Mouse (Mus musculus) lung, postnatal 25 days (tissue): ENCODE measurements at regions not wholly inside any gene's neighbourhood (a gene's known extent, or its start where the extent isn't known, plus 50 kb on each side); places are given as distances from the start of the nearest gene placed in this dataset.

Source experiments
- DNase-seq: peaks from one replicate; pipeline ENCODE4 v3.0.0; 2022; ENCODE audit warnings: low spot score

DNA sequence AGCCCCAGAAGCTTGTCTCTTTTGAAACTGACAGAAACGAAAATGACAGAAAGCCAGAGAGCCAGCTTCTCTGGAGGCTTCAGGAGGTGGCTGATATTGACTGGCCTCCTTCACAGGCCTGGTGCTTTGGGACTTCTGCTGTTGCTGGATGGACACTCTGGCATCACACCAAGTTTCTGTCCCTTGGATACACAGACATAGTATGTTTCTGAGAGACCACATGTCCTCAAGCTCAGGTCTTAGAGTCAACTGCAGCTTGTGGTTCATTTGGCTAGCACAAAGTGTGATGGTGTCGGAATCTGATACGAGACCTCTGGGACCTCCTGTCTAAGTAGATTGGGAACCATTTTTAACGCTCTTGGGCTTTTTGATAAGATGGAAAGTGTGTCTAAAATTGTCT lies 502.0 kb downstream of the Sqor start:
- no peak for DNase-seq

DNA sequence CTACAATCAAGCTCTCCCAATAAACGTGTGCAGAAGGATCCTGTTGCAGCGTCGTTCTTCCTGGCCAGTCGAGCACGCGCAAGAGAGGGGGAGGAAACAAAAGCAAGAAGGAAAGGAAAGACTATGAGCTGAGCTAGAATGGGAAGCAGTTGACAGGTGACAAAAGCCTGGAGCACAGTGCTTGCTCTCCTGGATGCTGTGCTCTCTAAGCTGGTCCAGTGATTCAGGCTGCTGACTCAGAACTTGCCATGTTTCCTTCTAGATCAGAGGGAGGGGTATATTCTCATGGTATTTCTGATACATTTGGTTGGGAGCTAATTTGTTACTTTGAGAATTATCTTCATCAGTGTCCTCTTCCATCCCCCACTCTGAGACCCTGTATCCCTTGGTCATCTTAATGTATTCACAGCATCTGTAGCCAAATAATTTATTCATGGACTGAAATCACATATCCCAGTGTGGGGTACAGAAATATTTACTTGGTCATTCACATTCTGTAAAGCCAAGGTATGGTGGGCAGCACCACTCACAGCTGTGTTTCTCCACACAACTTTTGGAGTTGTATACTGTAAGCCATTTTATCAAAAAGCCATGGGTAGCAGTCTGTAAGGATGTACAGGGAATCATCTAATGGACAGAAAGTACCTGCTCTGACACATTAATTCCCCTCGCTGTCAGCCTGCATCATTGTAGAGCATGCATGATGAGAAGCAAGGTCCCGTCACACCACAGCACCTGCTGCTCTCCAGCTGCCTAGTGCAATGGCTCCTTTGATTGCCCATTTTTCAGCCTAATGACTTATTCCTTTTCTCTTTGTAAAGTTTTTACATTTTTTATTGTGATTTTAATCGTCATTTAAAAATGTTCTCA lies 510.1 kb downstream of the Sqor start:
- no peak for DNase-seq

DNA sequence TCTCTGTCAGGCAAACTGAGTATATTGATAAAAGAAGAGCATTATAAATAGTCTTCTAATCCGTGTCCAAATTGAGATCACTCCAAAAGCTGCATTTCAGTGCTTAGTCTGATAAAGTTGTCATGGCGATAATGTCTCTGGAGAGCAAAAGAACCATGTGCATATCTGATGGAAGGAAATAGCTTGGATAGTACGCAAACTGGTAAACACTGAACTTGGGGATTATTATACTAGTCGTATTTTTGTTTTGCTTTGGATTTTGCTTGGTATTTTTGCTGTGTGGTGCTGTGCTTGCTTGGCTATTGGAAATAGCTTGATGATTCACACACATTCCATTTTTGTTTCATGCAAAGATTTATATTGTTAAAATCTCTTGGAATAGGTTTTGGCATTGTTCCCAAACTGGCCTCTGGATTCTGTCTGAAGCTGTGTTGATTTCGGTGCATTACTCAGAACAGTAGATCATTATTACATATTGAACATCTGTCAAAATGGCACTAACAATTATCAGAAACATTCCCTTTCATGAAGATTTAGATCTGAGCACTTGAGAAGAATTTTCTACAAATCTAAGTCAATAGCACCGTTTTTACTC lies 510.8 kb downstream of the Sqor start:
- DNase-seq, result no peak

GRCm38 (mm10) chr2:123311554-123312276 lies 546.7 kb downstream of the Sqor start:
- DNase-seq, result no peak

DNA sequence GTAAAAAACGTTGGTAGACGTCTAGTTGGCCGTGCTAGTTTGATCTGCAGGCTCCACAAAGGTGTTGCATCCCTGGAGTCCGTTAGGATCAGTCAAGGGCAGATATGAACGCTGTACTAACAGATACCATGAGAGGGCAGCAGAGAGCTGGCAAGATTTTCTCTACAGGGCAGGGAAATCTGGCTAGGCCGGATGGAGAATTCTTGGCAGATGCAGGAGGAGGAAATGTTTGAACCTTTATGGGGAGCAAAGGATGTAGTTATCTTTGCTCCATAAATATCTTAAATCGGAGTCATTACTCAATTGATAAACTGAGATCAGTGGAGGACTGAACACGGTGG lies 547.2 kb downstream of the Sqor start:
- peak; percentile 59 for DNase-seq

DNA sequence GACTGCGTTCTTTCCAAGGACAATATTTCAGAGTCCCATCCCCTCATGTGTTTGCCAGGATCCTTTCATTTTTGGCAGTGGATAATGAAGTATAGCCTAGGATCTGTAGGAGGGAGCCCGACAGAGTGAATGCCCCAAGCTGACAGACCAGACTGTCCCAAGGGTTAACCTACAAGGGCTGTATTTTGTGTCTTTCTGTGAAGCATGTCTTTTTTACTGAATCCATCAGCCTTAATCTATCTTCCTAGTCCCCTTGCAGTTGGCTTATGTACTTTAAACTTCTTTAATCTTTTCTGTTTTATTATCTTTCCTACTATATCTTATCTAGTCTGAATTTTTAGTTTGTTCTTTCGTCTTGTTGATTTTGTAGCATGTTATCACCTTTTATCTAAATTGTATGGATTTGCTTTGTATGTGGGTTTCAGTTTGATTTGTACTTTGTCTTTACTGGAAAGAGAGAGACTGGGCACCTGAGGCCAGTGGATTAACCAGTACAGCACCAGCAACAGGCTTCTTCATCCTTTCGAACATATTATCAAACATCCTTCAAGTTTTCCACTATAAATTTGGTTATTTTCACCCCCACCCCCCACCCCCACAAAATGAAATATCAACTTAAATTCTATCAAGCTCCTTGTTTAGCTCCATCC lies 555.5 kb downstream of the Sqor start:
- DNase-seq, result no peak

- DNase-seq, result no peak
Measured at GRCm38 (mm10) chr2:123323769-123324168, 558.7 kb downstream of the Sqor start.

DNA sequence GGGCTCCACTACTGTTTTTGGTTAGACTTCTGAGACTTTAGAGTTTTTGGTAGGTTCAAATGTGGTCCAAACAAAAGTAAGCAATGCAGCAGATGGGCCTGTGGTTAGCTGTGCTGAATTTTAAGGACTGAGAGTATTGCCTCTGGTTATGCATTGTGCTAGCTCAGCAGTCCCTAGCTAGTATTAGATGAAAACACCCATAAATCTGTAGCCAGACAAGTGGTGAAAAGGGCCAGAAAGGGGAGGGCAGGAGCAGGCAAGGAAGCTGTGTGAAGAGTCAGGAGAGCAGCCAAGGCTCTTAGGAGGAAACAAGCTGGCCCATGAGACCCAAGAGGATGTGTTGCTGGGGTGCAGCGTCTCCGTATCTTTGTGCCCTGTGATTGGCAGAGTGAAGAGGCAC lies 559.9 kb downstream of the Sqor start:
- no peak for DNase-seq

- DNase-seq, result no peak
Measured at GRCm38 (mm10) chr2:123349625-123350346, 584.7 kb downstream of the Sqor start.

DNA sequence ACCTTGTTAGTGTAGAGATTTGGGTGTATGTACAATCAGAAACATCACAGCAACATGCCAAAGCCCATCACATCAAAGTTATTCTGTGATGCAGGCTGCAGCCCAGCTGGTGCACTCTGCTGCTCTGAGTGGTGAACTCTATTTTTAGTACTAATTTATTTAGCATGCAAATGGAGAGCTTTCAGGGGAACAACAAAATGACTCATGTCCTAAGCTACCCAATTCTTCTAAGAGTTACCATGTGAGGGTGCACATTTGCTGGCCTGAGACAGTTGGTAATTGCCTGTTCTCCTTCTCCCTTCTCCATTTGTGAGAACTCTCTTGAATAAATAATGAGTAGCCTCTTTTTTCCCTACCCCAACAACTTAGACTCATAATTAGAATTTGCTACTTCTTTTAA lies 599.2 kb downstream of the Sqor start:
- no peak for DNase-seq

- no peak for DNase-seq
Measured at GRCm38 (mm10) chr2:123366571-123366970, 601.5 kb downstream of the Sqor start.

- no peak for DNase-seq
Measured at GRCm38 (mm10) chr2:123385622-123386418, 620.8 kb downstream of the Sqor start.

DNA sequence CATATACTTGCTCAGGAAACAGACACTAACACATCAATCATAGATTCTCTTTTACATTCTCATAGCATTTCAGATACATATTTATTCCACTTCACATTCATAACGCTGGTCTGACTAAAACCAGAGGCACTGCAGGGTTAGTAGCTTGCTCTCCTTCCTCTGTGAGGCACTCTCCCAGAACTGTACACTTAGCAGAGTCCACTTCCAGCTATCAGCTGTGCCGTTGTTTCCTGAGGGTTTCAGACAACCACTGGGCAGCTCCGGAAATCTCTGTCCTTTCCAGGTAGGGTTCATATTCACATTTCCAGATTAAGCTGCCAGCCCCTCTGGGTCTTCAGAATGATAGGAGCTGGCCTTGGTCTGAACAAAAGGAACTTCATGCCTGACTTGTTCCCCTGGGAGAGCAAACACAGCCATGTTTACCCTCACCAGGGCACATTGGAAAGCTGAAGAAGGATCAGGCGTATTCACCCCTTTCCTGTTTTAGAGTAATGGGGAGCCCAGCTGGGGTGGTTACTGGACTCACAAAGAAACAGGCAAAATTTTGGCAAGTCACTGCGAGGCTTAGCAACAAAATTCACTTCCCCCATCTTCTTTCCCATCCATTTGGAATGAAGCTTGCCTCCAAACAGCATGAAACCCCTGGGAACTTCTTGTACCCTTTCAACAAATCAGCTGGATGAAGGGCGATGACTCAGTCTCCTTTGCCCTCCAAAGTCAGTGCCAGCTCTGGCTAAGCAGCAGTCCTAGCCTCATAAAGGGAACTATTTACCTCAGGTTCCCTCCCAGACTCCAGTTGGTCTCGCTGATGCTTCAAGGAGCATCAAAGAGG lies 622.0 kb downstream of the Sqor start:
- DNase-seq, result no peak

DNA sequence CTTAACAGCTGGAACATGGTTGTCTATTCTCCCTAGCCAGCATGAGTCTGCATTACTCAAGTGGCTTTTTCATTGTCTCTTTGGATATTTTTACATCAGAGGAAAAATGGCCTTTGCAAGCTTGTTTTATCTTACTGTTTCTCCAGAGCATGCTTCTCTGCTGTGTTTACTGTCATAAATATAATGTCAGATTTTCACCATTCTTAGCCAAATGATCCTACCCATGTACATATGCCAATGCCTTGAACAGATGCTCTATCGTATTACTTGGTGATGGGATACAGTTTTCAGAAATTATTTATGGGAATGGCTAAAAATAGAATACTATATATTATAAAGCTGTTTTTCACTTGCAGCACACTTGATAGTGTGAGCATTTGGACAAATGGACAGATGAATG lies 625.9 kb downstream of the Sqor start:
- no peak for DNase-seq

GRCm38 (mm10) chr2:123394296-123394695 lies 629.3 kb downstream of the Sqor start:
- DNase-seq, result no peak

DNA sequence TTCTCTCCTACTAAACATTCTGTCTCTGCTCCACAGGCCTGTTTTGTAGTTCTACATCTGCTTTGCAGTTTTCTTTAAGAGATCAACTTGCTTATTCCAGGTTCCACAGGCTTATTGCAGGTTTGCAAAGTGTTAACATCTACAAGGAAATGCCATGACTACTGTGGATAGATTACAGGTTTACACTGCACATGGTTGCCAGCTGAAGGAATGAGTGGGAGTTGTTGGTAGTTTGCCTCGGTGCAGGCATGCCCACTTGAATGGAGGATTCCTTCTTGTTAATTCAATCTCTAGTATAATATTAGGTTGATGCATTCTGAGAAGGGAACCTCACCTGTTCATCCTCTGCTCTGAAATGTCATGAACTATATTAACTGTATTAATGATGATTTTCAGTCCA lies 632.5 kb downstream of the Sqor start:
- DNase-seq, result no peak

DNA sequence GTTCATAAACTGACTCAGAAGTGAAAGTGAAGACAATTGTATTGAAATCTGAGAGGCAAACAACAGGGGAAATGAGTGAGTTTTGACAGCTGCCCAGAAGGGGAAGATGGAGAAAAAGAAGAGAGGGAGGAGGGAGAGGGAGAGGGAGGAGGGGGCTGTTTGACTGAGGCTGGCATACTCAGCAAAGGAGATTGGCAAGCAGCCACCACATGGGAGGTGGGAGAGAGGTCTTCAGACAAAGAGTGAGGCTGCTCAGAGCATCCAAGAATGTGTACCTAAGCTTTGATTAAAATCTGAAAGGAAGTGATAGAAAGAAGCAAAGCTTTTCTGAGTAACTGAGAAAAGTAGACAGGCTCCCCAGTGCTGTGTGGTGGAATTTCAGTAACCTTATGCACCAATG lies 636.0 kb downstream of the Sqor start:
- DNase-seq, result no peak

- DNase-seq, result no peak
Measured at GRCm38 (mm10) chr2:123409075-123409474, 644.0 kb downstream of the Sqor start.

DNA sequence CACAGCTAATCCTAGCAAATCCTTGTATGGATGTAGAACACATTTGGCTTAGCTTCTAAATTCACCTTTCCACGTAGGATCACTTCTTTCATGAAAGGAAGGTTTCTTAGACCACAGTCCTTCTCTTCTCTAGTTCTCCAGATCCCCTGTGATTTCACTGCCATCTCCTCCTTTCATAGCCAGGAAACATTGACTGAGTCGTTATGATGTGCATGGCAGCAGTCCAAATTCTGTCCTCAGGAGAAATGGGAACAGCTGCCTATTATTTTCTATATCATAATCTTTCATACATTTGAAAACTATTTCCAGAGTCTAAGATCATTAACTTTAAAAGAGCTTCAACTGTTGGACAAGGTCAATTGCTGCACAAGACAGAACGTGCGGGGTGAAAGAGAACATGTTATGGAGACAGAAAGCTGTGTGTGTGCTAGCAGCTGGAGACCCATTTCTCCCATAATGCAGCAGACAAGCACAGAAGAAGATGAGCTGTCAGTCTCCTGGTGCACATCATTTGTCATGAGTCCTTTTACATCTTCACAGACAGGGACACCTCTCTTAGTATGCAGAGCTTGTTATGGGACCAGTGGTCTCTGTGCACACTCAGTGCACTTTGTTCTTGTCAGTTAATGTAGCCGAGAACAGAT lies 631.6 kb upstream of the Sema6d start:
- no peak for DNase-seq

GRCm38 (mm10) chr2:123473840-123474239 lies 615.9 kb upstream of the Sema6d start:
- DNase-seq, result no peak
